Mouse (Mus musculus) forebrain, embryonic 16.5 days (tissue): Measurements from ENCODE around the gene Dgki. TPM values are rescaled to one million over a fixed set of nuclear protein-coding genes. Genes with fewer than 3 reads are reported as not detected.

Experiments used
- ATAC-seq: fragments of 200-750 bp; cut with Nextera tagmentation; 2 replicates; pipeline ENCODE4 v1.8.0; 2017; ENCODE audit warnings: mild to moderate bottlenecking, moderate library complexity
- H3K27ac ChIP-seq: fragments of 300-500 bp; sonication (generic); 2 replicates; pipeline ENCODE4 v1.5.1; 2014; ENCODE audit warnings: low read length, control low read depth
- H3K27me3 ChIP-seq: fragments of 300-500 bp; sonication (generic); replicated peaks from 2 replicates; pipeline ENCODE4 v1.6.1; 2014; ENCODE audit warnings: low read length; ENCODE audit not compliant: control insufficient read depth, insufficient read depth
- H3K36me3 ChIP-seq: fragments of 300-500 bp; sonication (generic); 2 replicates; pipeline ENCODE4 v1.6.1; 2014; ENCODE audit not compliant: control insufficient read depth, insufficient read depth
- H3K4me1 ChIP-seq: fragments of 300-500 bp; sonication (generic); replicated peaks from 2 replicates; pipeline ENCODE4 v1.6.1; 2014; ENCODE audit warnings: low read length; ENCODE audit not compliant: control insufficient read depth, insufficient read depth
- H3K4me2 ChIP-seq: fragments of 300-500 bp; sonication (generic); 2 replicates; pipeline ENCODE4 v1.6.1; 2014; ENCODE audit warnings: mild to moderate bottlenecking, low read length, control low read depth
- H3K4me3 ChIP-seq: fragments of 300-500 bp; sonication (generic); replicated peaks from 2 replicates; pipeline ENCODE4 v1.5.1; 2014; ENCODE audit warnings: mild to moderate bottlenecking, low read length, control low read depth
- H3K9ac ChIP-seq: fragments of 300-500 bp; sonication (generic); replicated peaks from 2 replicates; pipeline ENCODE4 v1.6.1; 2014; ENCODE audit warnings: low read depth, low read length, control low read depth
- H3K9me3 ChIP-seq: fragments of 300-500 bp; sonication (generic); 2 replicates; pipeline ENCODE4 v1.6.1; 2016; ENCODE audit warnings: low read length; ENCODE audit not compliant: control insufficient read depth
- WGBS: fragments of 180-500 bp; shearing (Covaris S2); extraction: QIAGEN DNeasy Blood & Tissue Kit; methylation state at CpG from one replicate; pipeline ENCODE4 v1.1.7; 2014; 5-methylcytosine and 5-hydroxymethylcytosine counted together
- polyA plus RNA-seq: library from polyadenylated mRNA; unstranded; fragments of >200 nt; fragmentation: Nextera tagmentation; extraction: Ambion mirVana; gene quantifications from 2 replicates; pipeline ENCODE4 v1.2.1, GENCODE M21; 2015

Dgki gene
- polyA plus RNA-seq, 1 experiment from 2014 or later, result 9.6 TPM

DNA sequence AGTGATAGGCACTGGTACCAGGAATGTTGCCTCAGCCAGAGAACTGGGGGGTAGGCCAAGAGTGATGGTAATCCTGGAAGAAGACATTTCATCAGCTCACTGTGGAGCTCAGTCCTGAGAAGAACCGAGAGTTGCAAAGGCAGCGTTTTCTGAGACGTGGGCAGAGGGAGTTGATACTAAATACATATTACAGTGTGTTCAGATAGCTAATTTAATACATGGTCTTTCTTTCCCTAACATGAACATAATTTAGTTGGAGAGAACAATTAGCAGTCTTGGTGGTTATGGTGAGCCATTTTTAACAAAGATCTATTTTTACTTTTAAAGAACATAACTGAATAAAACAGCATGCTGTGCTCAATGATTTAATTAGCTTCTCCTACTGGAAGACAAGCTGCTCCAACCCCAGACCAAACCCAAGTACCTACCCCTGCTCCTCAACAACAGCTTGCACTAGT, 456.9 kb downstream of the Dgki start:
- ATAC-seq, result peak; percentile 38; the same call in 1 of the 2 replicates
- no peak overlapping the region for H3K9ac ChIP-seq
- 0 out of 2 replicates have a peak overlapping the region, but pooled peaks have one; percentile 10 for H3K27ac ChIP-seq
- no peak overlapping the region for H3K4me2 ChIP-seq
- H3K36me3 ChIP-seq, result 0 out of 2 replicates have a peak, but pooled peaks cover 3% of the 10 kb centered on the region
- H3K4me1 ChIP-seq, result peaks cover 4% of the 10 kb centered on the region; the same call in 1 of the 2 replicates
- H3K4me3 ChIP-seq, result no peak overlapping the region
- 79% methylated on average over 3 of the region's 3 CpGs for WGBS
- H3K27me3 ChIP-seq, result no peaks in the 10 kb centered on the region
- no peaks in the 10 kb centered on the region for H3K9me3 ChIP-seq

DNA sequence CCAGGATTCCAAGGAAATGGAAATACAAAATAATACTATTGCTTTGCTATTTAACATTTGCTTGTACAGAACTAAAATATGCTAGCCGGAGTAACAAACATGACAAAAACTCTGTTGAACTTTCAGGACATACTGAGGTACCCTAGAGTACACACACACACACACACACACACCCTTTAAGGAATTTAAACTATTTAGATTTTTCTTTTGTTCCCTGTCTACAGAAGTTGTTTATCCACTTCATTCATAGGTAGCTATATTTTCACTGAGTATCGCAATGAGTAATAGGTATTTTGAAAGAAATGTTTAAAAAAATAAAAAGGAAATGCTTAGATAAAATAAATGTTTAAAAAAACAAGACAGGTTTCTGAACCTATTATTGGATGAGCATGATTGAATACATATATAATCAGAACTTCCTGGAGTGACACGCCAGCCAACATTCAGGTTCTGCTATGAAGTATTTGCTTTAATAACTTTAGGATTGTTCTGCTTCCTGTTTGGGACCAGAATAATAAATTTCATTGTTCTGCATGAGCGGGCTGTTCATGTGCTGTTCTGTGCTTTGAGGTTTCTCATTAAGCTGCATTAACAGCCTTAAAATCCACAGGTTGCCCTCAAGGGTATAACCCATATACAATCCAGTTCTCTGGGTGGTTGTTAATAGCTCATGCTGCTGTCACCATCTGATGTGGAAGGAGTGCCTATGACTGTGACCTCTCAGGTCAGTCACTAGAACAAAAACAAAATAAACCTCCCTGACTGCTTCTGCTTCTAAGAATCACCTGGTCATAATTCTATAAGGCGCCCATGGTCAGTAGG, 457.7 kb downstream of the Dgki start:
- 85% methylated on average over 5 of the region's 5 CpGs for WGBS
- 0 out of 2 replicates have a peak, but pooled peaks cover 3% of the 10 kb centered on the region for H3K36me3 ChIP-seq
- H3K4me3 ChIP-seq, result no peak overlapping the region
- no peak overlapping the region for H3K4me2 ChIP-seq
- H3K4me1 ChIP-seq, result peaks cover 4% of the 10 kb centered on the region; the same call in 1 of the 2 replicates
- no peak overlapping the region for H3K27ac ChIP-seq
- H3K9me3 ChIP-seq, result no peaks in the 10 kb centered on the region
- ATAC-seq, result no peak
- H3K27me3 ChIP-seq, result no peaks in the 10 kb centered on the region
- H3K9ac ChIP-seq, result no peak overlapping the region

DNA sequence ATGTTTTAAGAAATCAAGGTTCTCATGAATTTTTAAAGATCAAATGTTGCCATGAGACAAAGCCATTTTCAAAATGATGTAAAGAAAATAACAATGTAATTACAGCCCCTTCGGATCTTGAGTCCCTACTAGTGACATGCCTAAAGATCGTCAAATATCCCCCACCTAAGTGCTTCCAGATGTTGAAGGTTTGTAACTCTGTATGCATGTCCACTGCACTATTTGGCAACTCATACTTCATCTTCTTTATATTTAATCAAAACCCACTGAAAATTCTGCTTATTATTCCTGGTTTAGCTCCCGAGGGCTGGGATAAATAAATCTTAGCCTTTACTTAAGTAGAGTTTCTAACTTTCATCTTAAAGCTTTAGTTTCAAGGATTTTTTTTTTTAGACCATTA, 458.3 kb downstream of the Dgki start:
- Histone ChIP-seq H3K27ac (no peak overlapping the region), H3K4me2 (no peak overlapping the region), H3K4me3 (no peak overlapping the region), H3K36me3 (no peaks in the 10 kb centered on the region), H3K4me1 (peaks cover 5% of the 10 kb centered on the region), H3K9me3 (no peaks in the 10 kb centered on the region), H3K9ac (no peak overlapping the region), H3K27me3 (no peaks in the 10 kb centered on the region)
- ATAC-seq, result no peak
- 71% methylated on average over 3 of the region's 3 CpGs for WGBS

DNA sequence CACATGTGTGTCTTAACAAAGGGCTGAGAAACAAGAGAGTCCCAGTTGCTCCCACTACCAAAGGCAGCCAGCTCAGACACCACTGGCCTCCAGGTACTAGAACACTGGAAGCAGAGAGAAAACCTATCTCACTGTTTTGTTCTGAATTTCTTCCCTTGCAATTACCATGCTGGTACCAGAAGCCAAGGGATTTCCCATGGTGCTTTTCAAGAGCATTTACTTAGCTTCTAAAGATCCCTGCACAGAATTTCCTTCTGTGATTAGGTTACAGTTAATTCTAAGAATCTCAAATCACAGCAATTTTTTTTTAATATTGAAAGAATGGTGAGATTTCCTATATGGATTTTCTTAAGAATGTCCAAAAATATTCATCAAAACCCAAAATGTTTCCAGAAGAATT, 458.8 kb downstream of the Dgki start:
- no peaks in the 10 kb centered on the region for H3K36me3 ChIP-seq
- H3K9me3 ChIP-seq, result no peaks in the 10 kb centered on the region
- no peak overlapping the region for H3K27ac ChIP-seq
- ATAC-seq, result no peak
- H3K9ac ChIP-seq, result no peak overlapping the region
- no peak overlapping the region for H3K4me2 ChIP-seq
- H3K4me3 ChIP-seq, result no peak overlapping the region
- H3K27me3 ChIP-seq, result no peaks in the 10 kb centered on the region
- peaks cover 10% of the 10 kb centered on the region for H3K4me1 ChIP-seq

DNA sequence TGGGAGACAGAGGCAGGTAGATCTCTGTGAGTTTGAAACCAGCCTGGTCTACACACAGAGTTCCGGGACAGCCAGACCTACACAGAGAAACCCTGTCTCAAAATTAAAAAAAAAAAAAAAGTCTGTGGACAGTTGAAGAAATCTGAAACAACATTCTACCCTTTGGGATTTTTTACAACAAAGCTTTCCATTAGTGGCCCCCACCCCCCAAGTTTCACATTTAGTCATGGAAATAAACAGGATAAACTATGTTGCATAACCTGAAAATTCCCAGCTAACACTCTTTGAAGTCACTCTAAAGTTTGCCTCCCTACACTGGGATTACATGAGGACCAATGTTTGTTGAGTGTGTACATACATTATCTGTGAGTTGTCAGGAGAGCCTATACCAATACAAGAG, 461.2 kb downstream of the Dgki start:
- peaks cover 12% of the 10 kb centered on the region for H3K4me1 ChIP-seq
- no peak overlapping the region for H3K27ac ChIP-seq
- 97% methylated on average over 1 of the region's 1 CpGs for WGBS
- no peak overlapping the region for H3K4me2 ChIP-seq
- no peaks in the 10 kb centered on the region for H3K9me3 ChIP-seq
- H3K4me3 ChIP-seq, result no peak overlapping the region
- no peak for ATAC-seq
- no peaks in the 10 kb centered on the region for H3K27me3 ChIP-seq
- no peak overlapping the region for H3K9ac ChIP-seq
- no peaks in the 10 kb centered on the region for H3K36me3 ChIP-seq

GRCm38 (mm10) chr6:36835351-36835750, 464.6 kb downstream of the Dgki start:
- WGBS, result 66% methylated on average over 3 of the region's 3 CpGs
- H3K4me2 ChIP-seq, result no peak overlapping the region
- peaks cover 10% of the 10 kb centered on the region for H3K4me1 ChIP-seq
- H3K9me3 ChIP-seq, result no peaks in the 10 kb centered on the region
- no peak overlapping the region for H3K4me3 ChIP-seq
- H3K27me3 ChIP-seq, result no peaks in the 10 kb centered on the region
- peak overlapping the region; percentile 41; the same call in 1 of the 2 replicates for H3K27ac ChIP-seq
- H3K36me3 ChIP-seq, result no peaks in the 10 kb centered on the region
- no peak; the same call in 1 of the 2 replicates for ATAC-seq
- H3K9ac ChIP-seq, result no peak overlapping the region

GRCm38 (mm10) chr6:36834695-36835265, 465.2 kb downstream of the Dgki start:
- H3K27ac ChIP-seq, result no peak overlapping the region
- H3K27me3 ChIP-seq, result no peaks in the 10 kb centered on the region
- H3K9ac ChIP-seq, result no peak overlapping the region
- WGBS, result 54% methylated on average over 4 of the region's 4 CpGs
- H3K36me3 ChIP-seq, result no peaks in the 10 kb centered on the region
- peak; percentile 79 for ATAC-seq
- no peaks in the 10 kb centered on the region for H3K9me3 ChIP-seq
- peaks cover 10% of the 10 kb centered on the region for H3K4me1 ChIP-seq
- no peak overlapping the region for H3K4me2 ChIP-seq
- no peak overlapping the region for H3K4me3 ChIP-seq

- ATAC-seq, result no peak
- Histone ChIP-seq H3K9ac (no peak overlapping the region), H3K27me3 (no peaks in the 10 kb centered on the region), H3K36me3 (no peaks in the 10 kb centered on the region), H3K27ac (no peak overlapping the region), H3K4me2 (no peak overlapping the region), H3K4me3 (no peak overlapping the region), H3K9me3 (no peaks in the 10 kb centered on the region), H3K4me1 (peaks cover 10% of the 10 kb centered on the region)
- 91% methylated on average over 4 of the region's 4 CpGs for WGBS
These were observed 467.3 kb downstream of the Dgki start for GRCm38 (mm10) chr6:36832681-36833080.

GRCm38 (mm10) chr6:36832207-36832606, 467.8 kb downstream of the Dgki start:
- H3K27ac ChIP-seq, result no peak overlapping the region
- no peaks in the 10 kb centered on the region for H3K27me3 ChIP-seq
- no peak overlapping the region for H3K4me2 ChIP-seq
- no peaks in the 10 kb centered on the region for H3K36me3 ChIP-seq
- WGBS, result 90% methylated on average over 2 of the region's 2 CpGs
- H3K4me1 ChIP-seq, result peaks cover 10% of the 10 kb centered on the region
- no peak for ATAC-seq
- H3K9ac ChIP-seq, result no peak overlapping the region
- no peak overlapping the region for H3K4me3 ChIP-seq
- no peaks in the 10 kb centered on the region for H3K9me3 ChIP-seq
